Mouse (Mus musculus): ENCODE results near the gene Lsm7. TPM values are rescaled to one million over a fixed set of nuclear protein-coding genes. Genes with fewer than 3 reads are reported as not detected.

The Lsm7 gene
- total and polyA plus RNA-seq, 3 experiments = 198 to 411 (median 374) TPM

- TF ChIP-seq NELFE (IDR thresholded peaks at IDR 0.05; ENCODE audit: low read depth, low read length) = no peak
- no peak for TF ChIP-seq MYC (IDR thresholded peaks at IDR 0.05; ENCODE audit: low read depth, low read length)
- TF ChIP-seq RAD21 (IDR thresholded peaks at IDR 0.05; ENCODE audit: low read depth, low read length) = no peak
- no peak for TF ChIP-seq USF1 (IDR thresholded peaks at IDR 0.05; ENCODE audit: low read depth, low read length)
- TF ChIP-seq USF2 (conservative IDR thresholded peaks at IDR 0.05; ENCODE audit: low read depth, low read length) = no peak
- TF ChIP-seq UBTF (IDR thresholded peaks at IDR 0.05; ENCODE audit: low read depth, low read length) = no peak
- TF ChIP-seq ZNF384 (IDR thresholded peaks at IDR 0.05; ENCODE audit: low read depth, low read length) = no peak
- TF ChIP-seq MAFK (IDR thresholded peaks at IDR 0.05; ENCODE audit: insufficient replicate concordance, low read length) = no peak
- H3K27me3 ChIP-seq (replicated peaks) = no peaks in the 10 kb centered on the region
- H3K9me3 ChIP-seq (replicated peaks; ENCODE audit: low read length) = peaks cover 5% of the 10 kb centered on the region
- H3K4me1 ChIP-seq (ENCODE audit: control insufficient read depth in 1 of 2, insufficient read depth in 2 of 2) = no peaks in the 10 kb centered on the region
- peaks cover 3% of the 10 kb centered on the region for H3K79me2 ChIP-seq (replicated peaks; ENCODE audit: control insufficient read depth, extremely low read depth, insufficient read depth, poor library complexity, severe bottlenecking)
- no peak overlapping the region for H3K4me3 ChIP-seq (replicated peaks in 1 of 3; ENCODE audit: low read depth in 2 of 3, low read length in 2 of 3, poor library complexity in 1 of 3)
- in situ Hi-C loops (cut with MboI; ENCODE audit: low pct_ligation_motif_present, low pct_unique_long_range_greater_than_20kb, low sequenced_read_pairs) (loop anchor here (10.0 kb wide), 1 partner anchor 188 kb away; no protein-coding TSS in a partner anchor), dilution Hi-C loops (cut with MboI; ENCODE audit: extremely low pct_ligation_motif_present, extremely low pct_unique_long_range_greater_than_20kb, low sequenced_read_pairs) (no loop called here)
- no peak overlapping the region for H3K4me2 ChIP-seq (ENCODE audit: insufficient read depth, low read depth, poor library complexity, severe bottlenecking)
- DNase-seq (ENCODE audit: extremely low read depth) = no peak
- peaks cover 55 to 70% of the 10 kb centered on the region in 2 experiments for H3K36me3 ChIP-seq (replicated peaks in 1 of 2; ENCODE audit: control insufficient read depth in 1 of 2, insufficient read depth in 1 of 2, low read length in 1 of 2)
- no peak overlapping the region for H3K27ac ChIP-seq (ENCODE audit: insufficient read depth, low read depth)
- H3K9ac ChIP-seq (ENCODE audit: insufficient read depth, low read depth) = no peak overlapping the region
These were observed 48.5 kb downstream of the Lsm7 start for GRCm38 (mm10) chr10:80806341-80807056.

DNA sequence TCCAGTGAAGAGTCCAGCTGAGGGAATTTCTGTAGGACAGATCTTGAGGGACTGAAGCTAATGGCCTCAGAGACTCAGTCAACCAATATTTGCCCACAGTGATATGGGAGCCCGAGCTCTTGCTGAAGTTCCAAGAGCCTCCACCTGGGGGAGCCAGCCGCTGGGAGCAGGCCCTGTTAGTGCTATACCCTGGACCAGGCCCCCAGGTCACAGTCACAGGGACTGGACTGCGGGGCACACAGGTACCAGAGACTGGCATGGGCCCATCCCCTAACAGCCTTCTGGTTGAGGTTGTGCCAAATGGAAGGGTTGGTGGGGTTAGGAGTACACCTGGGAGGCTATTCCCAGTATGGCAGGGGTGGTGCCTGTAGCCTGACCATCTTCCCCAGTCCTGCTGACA lies 49.1 kb downstream of the Lsm7 start:
- Histone ChIP-seq H3K9ac (ENCODE audit: insufficient read depth, low read depth) (no peak overlapping the region), H3K27me3 (replicated peaks) (no peaks in the 10 kb centered on the region), H3K4me3 (replicated peaks in 1 of 3; ENCODE audit: low read depth in 2 of 3, low read length in 2 of 3, poor library complexity in 1 of 3) (no peak overlapping the region), H3K9me3 (replicated peaks; ENCODE audit: low read length) (peaks cover 5% of the 10 kb centered on the region), H3K27ac (ENCODE audit: insufficient read depth, low read depth) (no peak overlapping the region), H3K4me2 (ENCODE audit: insufficient read depth, low read depth, poor library complexity, severe bottlenecking) (no peak overlapping the region), H3K36me3 (replicated peaks in 1 of 2; ENCODE audit: control insufficient read depth in 1 of 2, insufficient read depth in 1 of 2, low read length in 1 of 2) (peaks cover 61 to 76% of the 10 kb centered on the region in 2 experiments), H3K79me2 (replicated peaks; ENCODE audit: control insufficient read depth, extremely low read depth, insufficient read depth, poor library complexity, severe bottlenecking) (peaks cover 9% of the 10 kb centered on the region), H3K4me1 (ENCODE audit: control insufficient read depth in 1 of 2, insufficient read depth in 2 of 2) (peaks cover 0 to 5% of the 10 kb centered on the region in 2 experiments; a peak in 2 of 4 replicates)
- in situ Hi-C loops (cut with MboI; ENCODE audit: low pct_ligation_motif_present, low pct_unique_long_range_greater_than_20kb, low sequenced_read_pairs) (loop anchor here (10.0 kb wide), 1 partner anchor 189 kb away; no protein-coding TSS in a partner anchor), dilution Hi-C loops (cut with MboI; ENCODE audit: extremely low pct_ligation_motif_present, extremely low pct_unique_long_range_greater_than_20kb, low sequenced_read_pairs) (no loop called here)
- TF ChIP-seq SMC3 (IDR thresholded peaks at IDR 0.05; ENCODE audit: low read depth, low read length) (peak; percentile 47), CTCF (conservative IDR thresholded peaks at IDR 0.05 in 1 of 2, IDR thresholded peaks at IDR 0.05 in 1 of 2; ENCODE audit: low read depth in 2 of 2, low read length in 2 of 2) (peak; percentile 48 to 60), RAD21 (IDR thresholded peaks at IDR 0.05; ENCODE audit: low read depth, low read length) (peak; percentile 33), MAFK (IDR thresholded peaks at IDR 0.05; ENCODE audit: insufficient replicate concordance, low read length) (no peak), ZC3H11A (IDR thresholded peaks at IDR 0.05; ENCODE audit: low read depth, low read length) (no peak), KAT2A (IDR thresholded peaks at IDR 0.05; ENCODE audit: insufficient replicate concordance, low read length) (no peak), MXI1 (IDR thresholded peaks at IDR 0.05; ENCODE audit: low read depth, low read length) (no peak), RCOR1 (conservative IDR thresholded peaks at IDR 0.05; ENCODE audit: low read depth, low read length) (no peak), CHD2 (IDR thresholded peaks at IDR 0.05; ENCODE audit: low read length) (no peak)
- DNase-seq (ENCODE audit: extremely low read depth) = peak; percentile 62

Measured in CH12.LX (cell line).